Mouse (Mus musculus) lung, postnatal 36 days (tissue): Measurements from ENCODE around the gene Ddx42.
"Not testable (repeated sequence)": the region's sequence is repeated elsewhere in the genome, so short reads cannot be mapped to it uniquely, and the experiment has no call there.

Experiments
- DNase-seq: peaks from one replicate; pipeline ENCODE4 v3.0.0; 2022; ENCODE audit warnings: mixed read lengths

The Ddx42 gene

GRCm38 (mm10) chr11:106201337-106202122 is 15.2 kb upstream of the Ddx42 start:
- no peak for DNase-seq

GRCm38 (mm10) chr11:106202123-106202465 is 14.6 kb upstream of the Ddx42 start, which contains the start of gene Strada:
Gene Strada, minus strand, starts transcription at chr11:106202168.
- DNase-seq: no peak

GRCm38 (mm10) chr11:106212771-106213170 is 4.0 kb upstream of the Ddx42 start:
- DNase-seq: no peak

- no peak for DNase-seq
These were observed 1.9 kb upstream of the Ddx42 start for GRCm38 (mm10) chr11:106214856-106215255.

- no peak for DNase-seq
These were observed 1.3 kb upstream of the Ddx42 start for GRCm38 (mm10) chr11:106215450-106215859.

GRCm38 (mm10) chr11:106215927-106216729 is 598 bp upstream of the Ddx42 start, which contains the start of gene Ccdc47:
Gene Ccdc47, minus strand, starts transcription at chr11:106216344.
- peak; percentile 98 for DNase-seq

GRCm38 (mm10) chr11:106220603-106221002 is 3.9 kb downstream of the Ddx42 start:
- no peak for DNase-seq

- not testable (repeated sequence) for DNase-seq
These were observed 17.3 kb downstream of the Ddx42 start for GRCm38 (mm10) chr11:106233978-106234377.

GRCm38 (mm10) chr11:106246834-106247233 is 30.1 kb downstream of the Ddx42 start:
- no peak for DNase-seq

GRCm38 (mm10) chr11:106249326-106249725 is 32.6 kb downstream of the Ddx42 start:
- DNase-seq: no peak

GRCm38 (mm10) chr11:106254767-106255166 is 38.0 kb downstream of the Ddx42 start:
- no peak for DNase-seq

- no peak for DNase-seq
These were observed 38.4 kb downstream of the Ddx42 start for GRCm38 (mm10) chr11:106255174-106255573.

- peak; percentile 99 for DNase-seq
These were observed 39.1 kb downstream of the Ddx42 start, which contains the start of the genes Ftsj3 and Psmc5 for GRCm38 (mm10) chr11:106255685-106256451. Gene Ftsj3, minus strand, starts transcription at chr11:106256079. Gene Psmc5, plus strand, starts transcription at chr11:106256154.

- DNase-seq: peak; percentile 76
These were observed 40.0 kb downstream of the Ddx42 start for GRCm38 (mm10) chr11:106256775-106257174.

- DNase-seq: no peak
These were observed 44.2 kb downstream of the Ddx42 start for GRCm38 (mm10) chr11:106260826-106261450.

- DNase-seq: no peak
These were observed 47.2 kb downstream of the Ddx42 start for GRCm38 (mm10) chr11:106263963-106264362.

GRCm38 (mm10) chr11:106264988-106265387 is 48.3 kb downstream of the Ddx42 start:
- no peak for DNase-seq

GRCm38 (mm10) chr11:106265570-106265969 is 48.8 kb downstream of the Ddx42 start:
- DNase-seq: no peak

GRCm38 (mm10) chr11:106266431-106266830 is 49.7 kb downstream of the Ddx42 start:
- no peak for DNase-seq

- DNase-seq: peak; percentile 86
These were observed 50.7 kb downstream of the Ddx42 start for GRCm38 (mm10) chr11:106267311-106267852.

GRCm38 (mm10) chr11:106267871-106268270 is 51.1 kb downstream of the Ddx42 start:
- no peak for DNase-seq
